Mouse (Mus musculus): Measurements from ENCODE around the gene Zfyve19. TPM values are rescaled to one million over a fixed set of nuclear protein-coding genes. Genes with fewer than 3 reads are reported as not detected.

Zfyve19 gene
- total and polyA plus RNA-seq, 3 experiments = 37.4 to 52.5 TPM; not detected in 1

- TF ChIP-seq GABPA (IDR thresholded peaks at IDR 0.05; ENCODE audit: low read depth, low read length) = no peak
- TF ChIP-seq SMC3 (IDR thresholded peaks at IDR 0.05; ENCODE audit: low read depth, low read length) = peak; percentile 86
- no peak for TF ChIP-seq MYB (IDR thresholded peaks at IDR 0.05; ENCODE audit: low read depth, low read length)
- TF ChIP-seq MAZ (IDR thresholded peaks at IDR 0.05; ENCODE audit: low read depth, low read length) = 0 out of 2 replicates have a peak, but pooled peaks have one; percentile 38
- TF ChIP-seq CHD1 (IDR thresholded peaks at IDR 0.05; ENCODE audit: low read depth, low read length) = no peak
- no peak for TF ChIP-seq ZMIZ1 (IDR thresholded peaks at IDR 0.05; ENCODE audit: low read depth, low read length)
- TF ChIP-seq NRF1 (IDR thresholded peaks at IDR 0.05; ENCODE audit: insufficient read depth, low read depth, low read length, poor library complexity, severe bottlenecking) = no peak
- no peak for TF ChIP-seq TCF12 (IDR thresholded peaks at IDR 0.05; ENCODE audit: low read depth, low read length)
- TF ChIP-seq ZC3H11A (IDR thresholded peaks at IDR 0.05; ENCODE audit: low read depth, low read length) = peak; percentile 93
- TF ChIP-seq TBP (IDR thresholded peaks at IDR 0.05; ENCODE audit: low read depth, low read length) = no peak
- TF ChIP-seq ETS1 (IDR thresholded peaks at IDR 0.05; ENCODE audit: low read depth, low read length) = no peak
Measured at GRCm38 (mm10) chr2:119189029-119189710, 19.2 kb upstream of the Zfyve19 start (continued).

- DNase-seq (ENCODE audit: low read depth, low spot score) = no peak
- Histone ChIP-seq H3K36me3 (ENCODE audit: control insufficient read depth in 1 of 2, insufficient read depth in 2 of 2, low read length in 2 of 2) (no peaks in the 10 kb centered on the region), H3K9ac (ENCODE audit: control insufficient read depth, low read depth, low read length, poor library complexity, severe bottlenecking) (no peak overlapping the region), H3K9me3 (replicated peaks; ENCODE audit: insufficient read depth, low read length) (no peaks in the 10 kb centered on the region), H3K27me3 (ENCODE audit: control insufficient read depth in 1 of 2, insufficient read depth in 2 of 2, low read length in 2 of 2) (no peaks in the 10 kb centered on the region), H3K27ac (ENCODE audit: control insufficient read depth, low read depth, low read length) (no peak overlapping the region), H3K4me3 (ENCODE audit: control insufficient read depth in 1 of 2, insufficient read depth in 1 of 2, low read depth in 2 of 2, low read length in 2 of 2) (no peak overlapping the region), H3K79me2 (ENCODE audit: control insufficient read depth, insufficient read depth, low read length, poor library complexity) (peaks cover 2% of the 10 kb centered on the region; the same call in 1 of the 2 replicates), H3K4me1 (ENCODE audit: control insufficient read depth in 1 of 2, insufficient read depth in 2 of 2, low read length in 2 of 2) (peaks cover 1 to 3% of the 10 kb centered on the region in 2 experiments; a peak in 2 of 4 replicates)
- TF ChIP-seq ELF1 (IDR thresholded peaks at IDR 0.05; ENCODE audit: low read depth, low read length) = no peak
- no peak for TF ChIP-seq MAZ (IDR thresholded peaks at IDR 0.05; ENCODE audit: low read depth, low read length)
- TF ChIP-seq UBTF (IDR thresholded peaks at IDR 0.05; ENCODE audit: borderline replicate concordance, insufficient read depth, low read depth, low read length) = no peak
- TF ChIP-seq E2F4 (IDR thresholded peaks at IDR 0.05; ENCODE audit: borderline replicate concordance, low read depth, low read length) = no peak
- no peak for TF ChIP-seq SMC3 (IDR thresholded peaks at IDR 0.05; ENCODE audit: low read depth, low read length)
- TF ChIP-seq MYC (IDR thresholded peaks at IDR 0.05; ENCODE audit: low read depth, low read length) = no peak
- no peak for TF ChIP-seq BHLHE40 (IDR thresholded peaks at IDR 0.05; ENCODE audit: borderline replicate concordance, low read depth, low read length)
- TF ChIP-seq ZC3H11A (IDR thresholded peaks at IDR 0.05; ENCODE audit: low read depth, low read length) = no peak
- TF ChIP-seq ZNF384 (IDR thresholded peaks at IDR 0.05; ENCODE audit: low read depth, low read length) = no peak
Measured at GRCm38 (mm10) chr2:119190969-119191368, 17.4 kb upstream of the Zfyve19 start.
